Mouse (Mus musculus) forebrain, postnatal 0 days (tissue): ENCODE results near the gene Mrps23. TPM values are rescaled to one million over a fixed set of nuclear protein-coding genes. Genes with fewer than 3 reads are reported as not detected.

Experiments
- ATAC-seq: fragments of 200-750 bp; cut with Nextera tagmentation; 2 replicates; pipeline ENCODE4 v1.8.0; 2017; ENCODE audit warnings: mild to moderate bottlenecking, moderate library complexity
- DNase-seq: peaks from one replicate; pipeline ENCODE4 v3.0.0-alpha.2; 2015
- H3K27ac ChIP-seq: fragments of 300-500 bp; sonication (generic); 2 replicates; pipeline ENCODE4 v1.5.1; 2014; ENCODE audit warnings: low read depth, mild to moderate bottlenecking, antibody characterized with exemption, low read length, moderate library complexity, mixed read lengths
- H3K27me3 ChIP-seq: fragments of 300-500 bp; sonication (generic); 2 replicates; pipeline ENCODE4 v1.6.1; 2014; ENCODE audit warnings: mild to moderate bottlenecking, low read length, mixed read lengths; ENCODE audit not compliant: insufficient read depth
- H3K36me3 ChIP-seq: fragments of 300-500 bp; sonication (generic); 2 replicates; pipeline ENCODE4 v1.6.1; 2014; ENCODE audit warnings: mild to moderate bottlenecking, moderate library complexity; ENCODE audit not compliant: insufficient read depth
- H3K4me1 ChIP-seq: fragments of 300-500 bp; sonication (generic); 2 replicates; pipeline ENCODE4 v1.6.1; 2014; ENCODE audit warnings: antibody characterized with exemption; ENCODE audit not compliant: insufficient read depth
- H3K4me2 ChIP-seq: fragments of 300-500 bp; sonication (generic); 2 replicates; pipeline ENCODE4 v1.6.1; 2014; ENCODE audit warnings: low read depth, mild to moderate bottlenecking, moderate library complexity
- H3K4me3 ChIP-seq: fragments of 300-500 bp; sonication (generic); 2 replicates; pipeline ENCODE4 v1.5.1; 2014; ENCODE audit warnings: low read depth, low read length, mixed read lengths
- H3K9ac ChIP-seq: fragments of 300-500 bp; sonication (generic); 2 replicates; pipeline ENCODE4 v1.6.1; 2014; ENCODE audit warnings: mild to moderate bottlenecking
- H3K9me3 ChIP-seq: fragments of 300-500 bp; sonication (generic); 2 replicates; pipeline ENCODE4 v1.6.1; 2016; ENCODE audit warnings: low read length
- CTCF ChIP-seq: sonication (generic); IDR thresholded peaks from 2 replicates; pipeline ENCODE4 v1.5.1; 2016; ENCODE audit warnings: antibody characterized with exemption, control low read depth, low read depth
- WGBS: fragments of 180-500 bp; shearing (Covaris S2); extraction: QIAGEN DNeasy Blood & Tissue Kit; methylation state at CpG from one replicate; pipeline ENCODE4 v1.1.7; 2014; 5-methylcytosine and 5-hydroxymethylcytosine counted together
- polyA plus RNA-seq: library from polyadenylated mRNA; unstranded; fragments of >200 nt; fragmentation: Nextera tagmentation; extraction: Ambion mirVana; gene quantifications from 2 replicates; pipeline ENCODE4 v1.2.1, GENCODE M21; 2015
- total RNA-seq: library from RNA; depleted of rRNA; stranded (reverse); fragments of >200 nt; gene quantifications from 2 replicates; pipeline ENCODE4 v1.2.3, GENCODE M21; 2014

Mrps23 gene
- total and polyA plus RNA-seq, 2 experiments from 2014 or later = 57.5 to 71.5 TPM

- TF ChIP-seq CTCF = no peak
- WGBS = 78% methylated on average over 14 of the region's 14 CpGs
- Histone ChIP-seq H3K4me3 (no peak overlapping the region), H3K27ac (no peak overlapping the region), H3K4me2 (no peak overlapping the region), H3K9ac (no peak overlapping the region), H3K9me3 (no peaks in the 10 kb centered on the region), H3K36me3 (no peaks in the 10 kb centered on the region), H3K27me3 (no peaks in the 10 kb centered on the region), H3K4me1 (no peaks in the 10 kb centered on the region)
- DNase-seq (no peak), ATAC-seq (no peak)
These were observed 41.5 kb downstream of the Mrps23 start for GRCm38 (mm10) chr11:88245581-88246170.

GRCm38 (mm10) chr11:88248636-88249035 lies 44.4 kb downstream of the Mrps23 start:
- Histone ChIP-seq H3K9me3 (no peaks in the 10 kb centered on the region), H3K4me1 (no peaks in the 10 kb centered on the region), H3K27ac (no peak overlapping the region), H3K27me3 (no peaks in the 10 kb centered on the region; the same call in 1 of the 2 replicates), H3K36me3 (no peaks in the 10 kb centered on the region), H3K9ac (no peak overlapping the region), H3K4me2 (no peak overlapping the region), H3K4me3 (no peak overlapping the region)
- ATAC-seq = no peak
- WGBS = 60% methylated on average over 5 of the region's 5 CpGs
- DNase-seq = no peak
- no peak for TF ChIP-seq CTCF

- TF ChIP-seq CTCF = no peak
- Histone ChIP-seq H3K4me1 (no peaks in the 10 kb centered on the region; the same call in 1 of the 2 replicates), H3K4me3 (no peak overlapping the region), H3K27ac (no peak overlapping the region), H3K36me3 (no peaks in the 10 kb centered on the region), H3K4me2 (no peak overlapping the region), H3K27me3 (no peaks in the 10 kb centered on the region; the same call in 1 of the 2 replicates), H3K9me3 (no peaks in the 10 kb centered on the region), H3K9ac (no peak overlapping the region)
- ATAC-seq = no peak
- WGBS = 92% methylated on average over 3 of the region's 3 CpGs
- DNase-seq = no peak
These were observed 46.4 kb downstream of the Mrps23 start for GRCm38 (mm10) chr11:88250568-88250967.

GRCm38 (mm10) chr11:88251295-88251694 lies 47.1 kb downstream of the Mrps23 start:
- 80% methylated on average over 7 of the region's 7 CpGs for WGBS
- DNase-seq = no peak

GRCm38 (mm10) chr11:88251972-88252766 lies 48.0 kb downstream of the Mrps23 start:
- no peak overlapping the region for H3K9ac ChIP-seq
- WGBS = 14% methylated on average over 22 of the region's 22 CpGs

More at GRCm38 (mm10) chr11:88251295-88251694, 47.1 kb downstream of the Mrps23 start:
- H3K4me1 ChIP-seq = no peaks in the 10 kb centered on the region; the same call in 1 of the 2 replicates
- ATAC-seq = no peak
- H3K36me3 ChIP-seq = no peaks in the 10 kb centered on the region
- no peaks in the 10 kb centered on the region; the same call in 1 of the 2 replicates for H3K27me3 ChIP-seq
- TF ChIP-seq CTCF = no peak
- H3K9me3 ChIP-seq = no peaks in the 10 kb centered on the region
- H3K27ac ChIP-seq = no peak overlapping the region
- H3K4me2 ChIP-seq = no peak overlapping the region
- no peak overlapping the region for H3K9ac ChIP-seq
- H3K4me3 ChIP-seq = no peak overlapping the region

GRCm38 (mm10) chr11:88252767-88253513 lies 48.8 kb downstream of the Mrps23 start:
- Histone ChIP-seq H3K4me2 (no peak overlapping the region), H3K27ac (no peak overlapping the region), H3K4me3 (no peak overlapping the region), H3K9me3 (no peaks in the 10 kb centered on the region), H3K36me3 (no peaks in the 10 kb centered on the region), H3K4me1 (no peaks in the 10 kb centered on the region; the same call in 1 of the 2 replicates), H3K9ac (no peak overlapping the region), H3K27me3 (no peaks in the 10 kb centered on the region; the same call in 1 of the 2 replicates)
- DNase-seq (no peak), ATAC-seq (peak; percentile 53)
- no peak for TF ChIP-seq CTCF
- 19% methylated on average over 14 of the region's 18 CpGs for WGBS

More at GRCm38 (mm10) chr11:88251972-88252766, 48.0 kb downstream of the Mrps23 start:
- ATAC-seq (peak; percentile 94), DNase-seq (peak; percentile 89)
- peak overlapping the region; percentile 31 for H3K4me2 ChIP-seq
- TF ChIP-seq CTCF = peak; percentile 98
- H3K27me3 ChIP-seq = no peaks in the 10 kb centered on the region; the same call in 1 of the 2 replicates
- H3K27ac ChIP-seq = no peak overlapping the region
- no peaks in the 10 kb centered on the region for H3K9me3 ChIP-seq
- no peak overlapping the region for H3K4me3 ChIP-seq
- H3K4me1 ChIP-seq = no peaks in the 10 kb centered on the region; the same call in 1 of the 2 replicates
- H3K36me3 ChIP-seq = no peaks in the 10 kb centered on the region
